Mouse (Mus musculus): Measurements from ENCODE around the gene Cse1l.

The Cse1l gene

DNA sequence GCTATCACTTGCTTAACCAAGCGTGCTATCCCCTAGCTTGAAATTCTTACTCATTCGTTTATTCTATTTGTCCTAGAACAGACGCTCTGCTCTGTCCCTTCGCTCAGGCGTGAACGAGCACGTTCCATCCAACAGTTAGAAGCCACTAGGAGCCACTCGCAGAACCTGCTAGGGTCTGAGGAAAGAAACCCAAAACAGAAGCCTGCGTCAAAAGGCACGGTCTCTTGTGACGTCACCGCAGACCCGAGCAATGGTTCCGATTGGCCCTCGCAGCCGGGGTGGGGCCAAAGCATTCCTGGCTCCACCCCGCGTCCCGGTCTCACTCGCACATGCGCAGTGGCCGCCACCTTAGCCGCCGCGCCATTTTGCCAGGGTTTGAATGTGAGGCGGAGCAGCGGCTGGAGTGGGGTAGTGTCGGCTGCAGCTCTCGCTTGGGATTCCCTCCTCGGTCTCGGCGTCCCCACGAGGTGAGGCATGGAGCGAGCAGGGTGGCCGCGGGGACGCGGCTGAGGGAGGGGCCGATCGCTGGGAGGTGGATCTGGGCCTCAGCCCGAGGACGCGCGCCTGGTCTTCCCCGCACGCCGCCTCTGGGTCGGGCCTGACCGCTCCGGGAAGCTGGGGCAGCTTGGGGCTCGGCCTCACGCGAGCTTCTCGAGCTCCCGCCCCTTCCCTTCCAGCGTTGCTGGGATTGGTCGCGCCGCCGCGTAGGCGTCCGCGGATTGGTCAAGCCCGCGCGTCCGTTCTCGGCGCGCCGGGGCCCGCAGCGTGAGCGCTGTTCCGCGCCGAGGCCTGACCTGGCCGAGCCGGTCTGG, at the start of gene Cse1l:
Gene Cse1l (plus strand): TSS at position 330 of the 812 bp plus-strand sequence.
- peak; percentile 97 for DNase-seq

DNA sequence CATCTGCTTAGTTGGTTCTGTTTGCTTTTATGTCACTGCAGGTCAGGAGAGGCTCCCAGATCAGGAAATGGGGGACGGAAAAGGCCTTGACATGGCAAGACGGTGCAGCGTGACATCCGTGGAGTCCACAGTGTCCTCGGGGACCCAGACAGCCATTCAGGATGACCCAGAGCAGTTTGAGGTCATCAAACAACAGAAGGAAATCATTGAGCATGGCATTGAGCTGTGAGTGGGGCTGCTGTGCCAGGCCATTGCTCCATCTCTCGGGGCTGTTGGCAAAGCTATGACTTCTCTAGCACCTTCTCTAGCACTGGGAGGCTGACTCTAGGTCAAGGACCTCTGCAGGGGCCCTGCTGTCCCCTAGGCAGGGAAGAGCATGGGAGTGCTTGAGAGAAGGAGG, 49.5 kb upstream of the Cse1l start:
- DNase-seq = no peak

DNA sequence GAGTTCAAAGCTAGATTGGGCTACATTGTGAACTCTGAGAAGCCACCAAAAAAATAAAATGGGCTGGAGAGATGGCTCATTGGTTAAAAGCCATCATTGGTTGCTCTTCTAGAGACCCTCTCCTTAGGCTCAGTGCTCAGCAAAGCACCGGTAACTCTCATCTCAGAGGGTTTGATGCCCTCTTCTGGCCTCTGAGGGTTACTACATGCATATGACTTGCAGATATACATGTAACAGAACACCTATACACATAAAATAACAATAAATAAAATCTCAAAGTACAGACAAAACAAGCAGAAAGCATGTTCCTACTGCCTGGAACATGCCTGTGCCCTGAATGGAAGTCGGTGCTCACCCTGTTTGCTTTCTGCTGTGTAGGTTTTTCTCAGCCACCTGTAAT, 48.7 kb upstream of the Cse1l start:
- DNase-seq = no peak

DNA sequence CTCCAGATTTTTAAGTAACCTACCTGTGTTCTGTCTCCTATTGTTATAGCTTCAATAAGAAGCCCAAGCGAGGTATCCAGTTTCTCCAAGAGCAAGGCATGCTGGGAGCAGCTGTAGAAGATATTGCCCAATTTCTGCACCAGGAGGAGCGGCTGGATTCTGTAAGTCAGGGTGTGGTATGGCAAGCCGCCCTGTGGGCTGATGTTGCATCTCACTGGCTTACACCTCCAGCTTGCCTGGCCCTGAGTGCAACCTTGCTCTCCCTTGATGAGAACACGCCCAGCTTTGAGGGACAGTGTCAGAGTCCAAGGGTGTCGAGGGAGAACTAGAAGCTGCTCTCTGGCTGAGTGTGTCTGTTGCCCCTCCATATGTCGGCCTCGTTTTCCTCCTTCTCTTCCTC, 46.6 kb upstream of the Cse1l start:
- peak; percentile 31 for DNase-seq

DNA sequence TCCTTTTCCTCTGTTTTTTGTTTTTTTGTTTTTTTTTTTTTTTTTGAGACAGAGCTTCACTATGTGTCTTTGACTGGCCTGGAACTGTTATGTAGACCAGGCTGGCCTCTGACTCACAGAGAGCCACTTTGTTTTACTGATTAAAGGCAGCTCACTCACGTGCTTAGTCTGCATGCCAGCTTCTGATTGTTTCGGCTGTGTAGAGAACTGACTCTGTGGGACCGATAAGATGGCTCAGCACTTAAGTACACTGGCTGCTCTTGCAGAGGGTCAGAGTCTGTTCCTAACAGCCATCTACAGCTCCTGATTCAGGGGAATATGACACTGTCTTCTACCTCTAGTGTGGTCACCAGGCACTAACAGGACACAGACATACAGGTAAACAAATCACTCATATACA, 43.3 kb upstream of the Cse1l start:
- DNase-seq = no peak

DNA sequence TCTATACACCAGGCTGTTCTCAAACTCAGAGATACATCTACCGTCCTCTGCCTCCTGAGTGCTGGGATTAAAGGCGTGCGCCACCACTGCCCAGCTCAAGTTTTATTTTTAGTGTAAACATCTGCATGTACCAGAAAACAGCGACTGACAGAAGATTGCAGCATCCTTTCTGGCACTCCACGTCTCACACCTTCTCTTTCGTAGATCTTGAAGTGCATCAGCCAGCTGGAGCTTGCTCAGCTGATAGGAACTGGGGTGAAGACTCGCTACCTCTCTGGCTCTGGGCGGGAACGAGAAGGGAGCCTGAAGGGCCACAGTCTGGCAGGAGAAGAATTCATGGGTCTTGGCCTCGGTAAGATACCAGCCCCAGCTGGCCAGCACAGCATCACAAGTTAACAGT, 40.4 kb upstream of the Cse1l start:
- no peak for DNase-seq

DNA sequence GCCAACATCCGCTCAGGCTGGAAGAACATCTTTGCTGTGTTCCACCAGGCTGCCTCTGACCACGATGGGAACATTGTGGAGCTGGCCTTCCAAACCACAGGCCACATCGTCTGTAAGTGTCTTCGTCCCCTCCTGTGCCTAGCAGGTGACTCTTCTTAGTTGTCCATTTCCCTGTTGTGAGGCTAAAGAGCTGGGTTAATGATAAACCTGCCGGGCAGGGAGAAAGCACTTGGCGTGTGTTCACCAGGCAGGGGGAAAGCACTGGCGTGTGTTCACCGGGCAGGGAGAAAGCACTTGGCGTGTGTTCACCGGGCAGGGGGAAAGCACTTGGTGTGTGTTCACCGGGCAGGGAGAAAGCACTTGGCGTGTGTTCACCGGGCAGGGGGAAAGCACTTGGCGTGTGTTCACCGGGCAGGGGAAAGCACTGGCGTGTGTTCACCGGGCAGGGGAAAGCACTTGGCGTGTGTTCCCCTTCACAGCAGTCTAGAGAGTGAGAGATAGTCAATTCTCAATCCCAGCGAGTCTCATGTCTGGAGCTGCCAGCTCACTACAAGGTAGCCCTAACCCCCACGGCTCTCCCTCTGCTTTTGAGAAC, 35.5 kb upstream of the Cse1l start:
- DNase-seq = no peak

DNA sequence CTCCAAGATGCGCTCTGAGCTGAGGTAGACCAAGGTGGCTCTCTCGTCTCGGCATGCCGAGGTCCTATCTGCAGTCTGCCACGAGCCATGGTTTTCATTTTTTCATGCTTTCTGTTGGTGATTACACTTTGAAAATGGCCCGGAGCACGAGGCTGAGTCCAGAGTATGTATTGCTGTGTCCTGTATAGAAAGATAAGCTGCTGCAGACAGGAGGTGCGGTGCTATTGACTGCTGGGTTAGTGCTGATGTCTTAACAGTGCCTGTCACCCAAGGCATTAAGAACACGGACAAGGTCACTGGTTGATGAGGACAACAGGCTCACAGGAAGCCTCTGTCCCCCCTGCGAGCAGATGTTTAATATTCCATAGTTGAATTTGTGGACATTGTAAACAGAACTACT, 34.9 kb upstream of the Cse1l start:
- DNase-seq = no peak

DNA sequence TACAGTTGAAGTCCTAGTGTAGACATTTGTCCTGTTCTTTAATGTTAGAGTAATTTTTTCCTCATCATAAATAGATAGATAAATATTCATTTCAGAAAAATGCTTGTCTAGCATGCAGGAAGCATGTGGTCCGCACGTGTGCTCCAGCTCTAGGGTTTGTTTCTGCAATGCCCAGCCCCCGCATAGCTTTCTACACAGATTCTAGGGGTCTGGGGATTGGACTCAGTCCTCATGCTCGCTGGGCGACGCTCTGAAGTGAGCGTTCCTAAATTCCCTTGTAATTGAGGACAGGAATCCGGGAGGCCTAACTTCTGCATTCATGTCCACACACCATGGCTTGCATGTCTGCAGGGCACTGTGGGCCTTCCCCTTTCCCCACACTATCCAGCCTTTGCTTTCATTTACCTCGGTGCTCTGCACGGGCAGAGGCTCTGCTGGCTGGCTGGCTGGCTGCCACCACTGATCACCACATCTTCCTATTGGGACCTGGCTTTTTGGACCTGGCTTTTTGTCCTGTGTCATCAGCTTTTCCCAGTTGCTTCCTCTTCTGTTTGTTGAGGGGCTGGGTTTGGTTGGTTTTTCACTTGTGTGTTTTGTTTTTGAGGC, 31.1 kb upstream of the Cse1l start:
- DNase-seq = no peak

DNA sequence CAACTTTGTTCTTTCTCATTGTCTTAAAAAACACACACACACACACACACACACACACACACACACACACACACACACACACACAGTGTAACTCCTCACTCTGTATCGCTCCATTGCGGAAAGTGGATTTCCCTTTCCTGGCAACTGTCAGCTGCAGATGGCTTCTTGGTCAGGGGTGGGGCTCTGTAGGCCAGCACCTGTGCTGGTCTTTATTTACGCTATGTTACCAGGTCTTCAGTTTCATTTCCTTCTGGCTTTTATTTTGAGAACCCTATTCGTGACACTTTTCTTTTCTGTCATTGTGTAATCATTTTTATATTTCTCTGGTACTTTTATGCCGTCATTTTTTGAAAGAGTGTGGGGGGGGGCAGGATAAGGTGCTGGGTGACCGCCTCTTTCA, 30.3 kb upstream of the Cse1l start:
- no peak for DNase-seq

DNA sequence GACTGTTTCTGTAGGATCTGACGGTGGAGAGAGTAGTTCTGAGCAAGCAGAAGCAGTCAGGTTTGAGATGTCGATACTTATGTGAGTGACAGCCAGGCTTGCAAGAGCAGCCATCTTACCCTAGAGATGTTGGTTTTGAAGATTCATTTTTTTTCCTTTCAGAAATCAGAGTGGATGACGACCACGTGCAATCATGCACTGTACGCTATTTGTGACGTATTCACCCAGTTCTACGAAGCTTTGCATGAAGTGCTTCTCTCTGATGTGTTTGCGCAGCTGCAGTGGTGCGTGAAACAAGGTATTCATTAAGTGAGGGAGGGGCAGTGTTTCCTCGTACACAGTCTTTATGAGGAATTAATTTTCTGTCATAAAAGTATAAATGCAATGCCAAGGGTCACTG, 29.5 kb upstream of the Cse1l start:
- no peak for DNase-seq

DNA sequence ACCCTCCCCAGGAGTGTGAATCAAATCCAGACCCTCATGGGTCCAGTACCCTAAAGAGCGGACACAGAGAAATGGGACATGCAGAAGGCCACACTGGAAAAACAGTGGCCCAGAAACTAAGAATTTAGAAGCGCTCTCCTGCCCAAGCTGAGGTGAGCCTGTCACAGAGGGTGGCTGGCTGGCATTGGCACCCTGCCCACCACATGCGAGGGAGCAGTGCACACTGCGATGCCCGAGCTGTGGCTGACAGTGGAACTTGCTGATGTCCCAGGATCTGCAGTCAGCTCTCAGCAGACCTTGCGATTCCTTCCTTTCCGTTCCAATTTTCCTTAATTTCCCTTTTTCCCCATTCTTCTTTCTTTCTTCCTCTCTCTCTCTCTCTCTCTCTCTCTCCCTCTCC, 20.8 kb upstream of the Cse1l start:
- DNase-seq = no peak

DNA sequence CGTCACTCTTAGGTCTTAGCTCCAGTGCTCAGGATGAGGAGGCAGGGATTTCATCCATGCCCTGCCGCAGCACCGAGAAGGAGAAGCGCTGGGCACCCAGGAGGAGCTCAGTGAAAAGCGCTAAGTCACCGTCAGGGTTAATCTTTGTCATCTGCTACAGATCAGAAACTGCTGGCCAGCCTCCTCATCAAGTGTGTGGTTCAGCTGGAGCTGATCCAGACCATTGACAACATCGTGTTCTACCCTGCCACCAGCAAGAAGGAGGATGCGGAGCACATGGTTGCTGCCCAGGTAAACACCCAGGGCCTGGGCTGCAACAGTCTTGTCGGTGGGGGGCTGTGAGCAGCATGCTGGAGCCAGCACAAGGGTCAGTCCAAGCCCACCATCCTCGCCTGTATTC, 20.2 kb upstream of the Cse1l start:
- no peak for DNase-seq

DNA sequence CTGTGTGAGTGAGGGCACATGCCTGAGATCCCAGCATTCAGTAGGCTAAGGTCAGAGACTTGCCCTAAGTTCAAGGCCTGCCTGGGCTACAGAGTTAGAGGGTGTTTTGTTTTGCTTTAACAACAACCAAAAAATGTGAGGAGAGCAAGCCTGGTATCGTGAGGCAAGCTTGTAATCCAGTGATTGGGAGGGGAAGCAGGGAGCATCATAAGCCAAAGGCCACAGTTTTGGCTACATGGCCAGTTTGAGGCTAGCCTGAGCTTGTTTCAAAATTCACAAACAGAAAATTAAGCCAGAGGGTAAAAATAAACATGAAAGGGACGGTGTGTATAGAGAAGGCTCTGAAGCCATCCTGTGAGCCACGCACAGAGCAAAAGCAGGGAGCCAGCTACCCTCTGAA, 19.6 kb upstream of the Cse1l start:
- DNase-seq = no peak

DNA sequence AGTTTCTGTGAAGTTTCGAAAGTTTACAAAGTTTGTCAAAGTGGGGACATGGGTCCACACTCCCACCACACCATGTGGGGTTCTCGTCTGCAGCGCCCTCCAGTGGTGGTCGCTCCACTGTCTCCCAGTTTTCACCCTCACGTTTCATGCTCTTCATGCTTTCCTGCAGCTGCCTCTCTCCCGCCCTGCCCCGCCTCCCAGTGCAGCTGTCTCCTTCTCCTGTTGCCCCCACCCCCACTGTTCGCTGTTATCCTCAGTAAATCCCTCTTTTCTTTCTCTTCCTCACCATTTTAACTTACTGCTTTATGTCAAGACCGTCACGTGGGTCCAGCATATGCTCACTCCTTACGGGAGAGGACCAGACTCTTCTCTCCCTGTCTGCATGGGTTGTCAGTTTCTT, 18.0 kb upstream of the Cse1l start:
- DNase-seq = no peak

DNA sequence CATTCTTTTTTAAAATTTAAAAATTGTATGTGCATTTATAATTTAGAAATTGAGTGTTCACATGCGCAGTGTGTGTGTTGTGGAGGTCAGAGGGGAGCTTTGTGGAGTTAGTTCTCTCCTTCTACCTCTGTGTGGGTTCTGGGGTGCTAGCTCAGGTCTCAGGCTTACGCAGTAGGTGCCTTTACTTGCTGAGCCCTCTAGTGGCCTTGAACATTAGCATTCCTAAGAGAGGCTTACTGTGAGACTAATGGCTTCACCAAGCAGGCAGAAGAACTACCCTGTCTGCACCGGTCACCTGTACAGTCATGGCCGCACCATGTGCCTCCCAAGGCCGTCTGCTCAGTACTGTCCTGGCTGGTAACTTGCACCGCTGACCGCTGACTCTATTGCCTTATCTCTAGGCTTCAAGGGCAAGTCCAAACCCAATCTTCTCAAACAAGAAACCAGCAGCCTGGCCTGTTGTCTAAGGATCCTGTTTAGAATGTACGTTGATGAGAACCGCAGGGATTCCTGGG, 14.4 kb upstream of the Cse1l start:
- no peak for DNase-seq

DNA sequence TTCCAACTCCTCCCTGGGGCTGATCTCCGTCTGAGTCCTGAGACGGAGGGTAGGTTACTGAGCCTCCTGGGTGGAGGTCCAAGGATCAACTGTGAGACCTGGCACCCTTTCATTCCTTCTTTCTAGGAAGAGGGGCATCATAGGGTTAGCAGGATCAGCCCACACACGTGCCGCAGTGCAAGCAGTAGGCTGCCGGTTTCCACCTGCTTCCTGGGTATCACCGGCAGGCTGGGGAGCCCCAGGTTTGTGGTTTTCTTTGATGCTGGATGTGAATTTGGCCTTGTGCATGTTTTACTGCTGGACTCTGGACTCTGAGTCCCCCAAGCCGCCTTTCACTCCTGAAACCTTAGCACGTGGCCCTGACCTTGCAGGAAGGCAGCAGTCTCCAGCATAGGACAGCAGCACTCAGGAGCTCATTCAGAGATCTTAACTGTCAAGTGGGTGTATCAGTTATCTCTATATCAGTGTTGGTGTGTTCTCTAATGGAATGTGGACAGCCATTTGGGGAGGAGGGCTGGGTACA, 13.6 kb upstream of the Cse1l start:
- DNase-seq = no peak

DNA sequence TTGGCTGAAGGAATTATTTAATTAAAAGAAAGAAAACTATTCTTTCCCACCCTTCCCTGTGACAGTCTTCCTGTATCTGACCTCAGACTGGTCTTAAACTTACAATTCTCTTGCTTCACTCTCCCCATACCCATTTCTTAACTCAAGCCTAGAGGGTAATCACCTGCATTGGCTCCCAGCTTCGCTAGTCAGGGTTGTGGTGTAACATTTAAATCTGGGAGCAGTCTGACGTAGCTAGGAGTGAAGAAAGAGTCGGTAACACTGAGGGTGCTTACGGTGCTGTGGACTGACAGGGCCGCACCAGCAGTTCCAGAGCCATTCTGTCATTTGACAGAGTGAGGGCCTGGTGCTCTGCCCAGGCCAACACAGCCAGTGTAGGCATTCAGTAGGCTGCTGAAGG, 12.8 kb upstream of the Cse1l start:
- DNase-seq = no peak

DNA sequence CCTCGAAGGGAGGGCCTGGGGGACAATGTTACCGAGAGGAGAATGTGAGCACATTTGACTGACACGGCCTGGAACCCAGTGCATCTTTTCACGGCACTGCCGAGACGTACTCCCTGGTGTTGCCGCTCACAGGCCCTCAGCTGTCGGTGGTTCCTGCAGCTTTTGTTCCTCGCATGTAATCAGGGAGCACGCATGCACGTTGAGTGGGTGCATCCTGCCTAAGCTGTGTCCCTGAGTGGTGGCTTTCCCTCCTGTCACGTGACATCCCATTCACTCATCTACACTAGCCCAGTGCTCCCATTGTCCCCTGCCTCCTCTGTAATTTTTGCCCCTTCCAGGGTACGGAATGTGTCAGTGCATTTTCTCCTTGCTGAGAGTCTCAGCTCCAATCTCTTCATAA, 9.5 kb upstream of the Cse1l start:
- DNase-seq = no peak

DNA sequence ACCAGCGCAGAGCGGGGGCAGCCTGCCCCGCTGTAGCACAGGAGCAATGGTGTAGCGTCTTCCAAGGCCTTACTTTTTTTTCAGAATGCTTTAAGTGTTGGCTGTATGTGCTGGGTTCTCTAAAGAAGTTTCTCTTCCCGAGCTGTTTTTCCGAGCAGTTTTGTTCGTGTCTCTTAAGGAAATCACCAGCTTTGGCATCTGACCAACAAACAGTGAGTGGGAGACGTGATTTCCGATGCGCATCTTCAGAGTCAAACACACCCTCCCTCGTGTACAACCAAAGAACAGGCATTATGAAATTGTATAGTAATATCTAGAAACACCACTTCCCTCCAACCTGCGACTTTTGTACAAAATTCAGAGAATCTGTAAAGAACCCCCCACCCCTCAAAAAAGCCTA, 8.9 kb upstream of the Cse1l start:
- no peak for DNase-seq

DNA sequence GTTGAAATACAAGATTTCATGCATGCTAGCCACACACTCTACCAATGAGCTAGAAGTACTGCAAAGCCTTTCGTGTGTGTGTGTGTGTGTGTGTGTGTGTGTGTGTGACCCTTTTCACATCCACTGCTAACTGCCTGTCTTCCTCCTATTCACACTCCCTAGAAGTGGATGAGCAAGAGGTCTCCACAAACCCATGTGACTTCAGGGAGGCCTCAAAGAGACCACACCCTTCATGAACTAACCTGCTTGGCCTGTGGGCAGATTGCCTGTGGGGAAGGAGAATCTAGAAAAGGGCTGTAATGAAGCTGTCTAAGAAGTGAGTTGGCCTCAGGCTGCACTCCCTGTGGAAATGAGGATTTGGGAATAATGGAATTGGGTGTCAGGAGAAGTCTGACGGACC, 6.7 kb upstream of the Cse1l start:
- no peak for DNase-seq

DNA sequence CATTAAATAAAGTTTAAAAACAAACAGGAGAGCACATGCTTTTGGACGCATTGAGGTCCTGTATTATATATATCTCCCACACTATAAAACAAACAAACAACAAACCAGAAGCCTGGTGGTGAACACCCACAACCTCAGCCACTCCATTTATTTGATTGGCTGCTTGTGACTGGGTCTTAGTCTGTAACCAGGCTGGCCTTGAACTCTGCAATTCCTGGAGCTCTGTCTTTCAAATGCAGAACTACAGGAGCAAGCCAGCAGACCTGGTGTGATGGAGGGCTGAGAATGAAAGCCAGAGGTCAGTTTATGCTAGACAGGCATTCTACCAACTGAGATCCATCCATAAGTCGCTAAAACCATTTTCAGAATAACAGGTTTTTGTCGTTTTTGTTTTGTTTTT, 6.1 kb upstream of the Cse1l start:
- no peak for DNase-seq

DNA sequence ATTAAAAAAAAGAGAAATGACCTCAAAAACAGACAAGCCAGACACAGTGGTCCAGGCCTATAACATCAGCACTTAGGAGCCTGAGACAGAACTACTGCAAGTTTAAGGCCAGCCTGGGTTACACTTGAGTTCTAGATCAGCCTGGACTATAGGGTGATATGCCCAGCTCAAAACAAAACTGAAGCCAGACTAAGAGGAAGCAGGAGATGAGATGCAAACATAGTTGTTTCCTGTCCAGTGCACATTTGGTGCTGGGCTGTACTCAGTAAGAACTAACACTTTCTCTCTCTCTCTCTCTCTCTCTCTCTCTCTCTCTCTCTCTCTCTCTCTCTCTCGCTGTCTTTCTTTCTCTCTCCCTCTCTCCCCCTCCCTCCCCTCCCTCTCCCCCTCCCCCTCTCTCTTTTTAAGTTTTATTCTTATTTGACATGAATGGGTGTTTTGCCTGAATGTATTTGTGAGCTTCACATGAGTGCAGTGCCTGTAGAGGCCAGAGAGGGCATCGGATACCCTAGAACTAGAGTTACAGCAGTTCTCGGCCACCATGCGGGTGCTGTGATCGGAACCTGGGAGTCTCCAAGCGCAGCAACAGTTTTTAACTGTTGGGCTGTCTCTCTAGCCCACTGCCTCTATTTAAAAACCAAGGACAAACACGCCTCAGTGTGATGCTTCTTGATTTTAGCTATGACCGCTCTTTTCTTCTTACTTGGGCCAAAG, 4.9 kb upstream of the Cse1l start:
- no peak for DNase-seq

All from lung, postnatal 10 days (tissue).